Mouse (Mus musculus): ENCODE measurements around the gene Grm4.

DNA sequence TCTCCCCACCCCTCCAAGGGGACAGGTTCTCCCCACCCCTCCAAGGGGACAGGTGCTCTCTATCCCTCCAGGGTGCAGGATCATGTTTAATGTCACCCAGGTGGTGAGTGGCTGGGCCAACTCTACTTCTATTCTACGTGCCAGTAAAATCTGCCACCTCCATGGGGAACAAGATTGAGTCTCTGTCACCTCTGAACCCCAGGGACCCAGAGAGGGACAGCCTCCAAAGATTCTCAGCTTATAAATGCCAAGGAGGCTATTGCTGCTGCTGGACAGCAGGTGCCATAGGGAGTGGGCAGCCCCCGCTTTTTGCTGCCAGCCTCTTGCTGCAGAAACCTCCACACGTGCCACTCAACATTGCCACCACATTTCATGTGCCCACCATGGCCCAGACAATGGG, 37.6 kb downstream of the Grm4 start:
- no peak for TF ChIP-seq POLR2A (IDR thresholded peaks at IDR 0.05; ENCODE audit: extremely low read depth, insufficient read depth, low read length)
- no peak for TF ChIP-seq CTCF (IDR thresholded peaks at IDR 0.05; ENCODE audit: extremely low read depth, insufficient read depth, low read length)
